Mouse (Mus musculus): ENCODE results near the gene Snrnp25. TPM values are rescaled to one million over a fixed set of nuclear protein-coding genes. Genes with fewer than 3 reads are reported as not detected.
"Not testable (repeated sequence)": the region's sequence is repeated elsewhere in the genome, so short reads cannot be mapped to it uniquely, and the experiment has no call there.

Gene Snrnp25
- polyA plus RNA-seq, 1 experiment, result 31.5 TPM

DNA sequence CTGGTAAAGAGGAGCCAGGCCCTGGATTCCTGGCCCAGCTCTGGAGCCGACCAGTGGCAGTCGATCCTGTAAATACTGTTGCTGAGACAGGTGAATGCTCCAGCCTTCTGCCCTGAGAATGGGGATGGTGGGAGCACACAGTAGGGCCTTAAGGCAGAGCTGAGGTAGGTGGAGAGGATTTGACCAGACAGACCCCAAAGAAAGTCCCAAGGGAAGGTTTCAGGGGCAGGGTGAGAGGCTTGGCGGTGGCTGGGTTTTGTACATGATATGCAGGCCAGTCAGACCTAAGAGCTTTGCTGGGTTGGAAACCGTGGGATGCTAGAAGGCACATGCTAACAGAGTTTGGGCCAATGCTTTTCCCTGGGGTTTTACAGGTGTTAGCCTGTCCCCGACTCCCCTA is 10.6 kb upstream of the Snrnp25 start:
- DNase-seq (ENCODE audit: low spot score), result no peak

DNA sequence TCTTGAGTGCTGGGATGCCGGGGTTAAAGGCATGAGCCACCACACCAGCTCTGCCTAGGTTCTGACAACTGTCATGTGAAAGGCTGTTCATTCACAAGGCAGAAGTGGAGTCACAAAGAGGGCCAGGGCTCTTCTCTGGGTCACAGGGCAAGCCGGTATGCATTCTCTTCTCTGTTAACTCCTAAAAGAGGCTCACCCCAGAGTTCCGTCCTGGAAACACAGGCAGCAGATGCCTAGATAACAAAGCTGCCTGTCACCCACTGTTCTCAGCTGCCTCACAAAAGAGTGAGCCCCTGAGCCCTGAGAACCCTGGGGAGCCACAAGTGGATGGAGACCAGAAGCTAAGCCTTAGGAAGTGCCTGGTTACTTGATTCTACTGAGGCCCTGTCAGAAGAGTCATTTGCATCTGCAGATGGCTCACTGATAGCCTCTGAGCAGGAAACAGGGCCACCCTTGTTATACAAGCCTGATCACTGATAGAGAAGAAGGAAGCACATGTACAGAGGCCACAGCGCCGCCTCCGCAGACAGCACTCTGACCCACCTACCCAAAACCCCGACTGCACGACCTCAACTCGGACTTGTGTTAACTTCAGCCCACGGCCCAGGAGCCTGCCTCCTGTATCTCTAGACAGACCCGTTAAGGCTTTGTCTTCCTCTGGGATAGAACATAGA is 9.2 kb upstream of the Snrnp25 start:
- DNase-seq (ENCODE audit: low spot score), result no peak

DNA sequence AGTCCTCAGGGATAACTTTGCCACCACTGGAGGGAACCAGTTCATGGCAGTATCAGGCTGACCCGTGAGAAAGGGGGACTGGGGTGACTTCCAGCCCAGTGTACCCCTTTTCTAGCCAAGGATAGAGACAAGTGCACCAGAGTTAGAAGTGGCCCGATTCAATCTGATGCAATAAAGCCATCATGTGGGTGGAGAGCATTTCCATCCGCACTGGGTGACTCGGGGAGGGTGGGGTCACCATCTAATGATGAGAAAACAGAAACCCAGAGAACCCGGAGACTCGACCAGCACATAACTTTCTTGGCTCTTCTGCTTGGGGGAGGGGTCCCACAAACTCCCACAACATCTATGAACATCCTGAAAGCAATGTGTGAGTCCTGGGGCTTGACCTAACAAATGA is 8.5 kb upstream of the Snrnp25 start:
- no peak for DNase-seq (ENCODE audit: low spot score)

DNA sequence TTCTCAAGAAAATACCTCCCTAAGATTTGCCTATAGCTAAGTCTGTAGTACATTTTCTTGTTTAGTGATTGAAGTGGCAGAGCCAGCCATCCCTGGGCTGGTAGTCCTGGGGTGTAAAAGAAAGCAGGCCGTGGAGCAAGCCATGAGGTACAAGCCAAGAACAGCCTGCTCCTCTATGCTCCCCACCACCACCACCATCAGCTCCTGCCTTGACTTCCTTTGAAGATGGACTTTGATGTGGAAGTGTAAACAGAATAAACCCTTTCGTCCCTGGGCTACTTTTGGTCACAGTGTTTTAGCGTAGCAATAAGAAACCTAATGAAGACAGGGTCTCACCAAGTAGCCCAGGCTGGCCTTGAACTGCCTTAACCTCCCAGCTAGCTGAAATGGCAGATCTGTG is 7.4 kb upstream of the Snrnp25 start:
- no peak for DNase-seq (ENCODE audit: low spot score)

DNA sequence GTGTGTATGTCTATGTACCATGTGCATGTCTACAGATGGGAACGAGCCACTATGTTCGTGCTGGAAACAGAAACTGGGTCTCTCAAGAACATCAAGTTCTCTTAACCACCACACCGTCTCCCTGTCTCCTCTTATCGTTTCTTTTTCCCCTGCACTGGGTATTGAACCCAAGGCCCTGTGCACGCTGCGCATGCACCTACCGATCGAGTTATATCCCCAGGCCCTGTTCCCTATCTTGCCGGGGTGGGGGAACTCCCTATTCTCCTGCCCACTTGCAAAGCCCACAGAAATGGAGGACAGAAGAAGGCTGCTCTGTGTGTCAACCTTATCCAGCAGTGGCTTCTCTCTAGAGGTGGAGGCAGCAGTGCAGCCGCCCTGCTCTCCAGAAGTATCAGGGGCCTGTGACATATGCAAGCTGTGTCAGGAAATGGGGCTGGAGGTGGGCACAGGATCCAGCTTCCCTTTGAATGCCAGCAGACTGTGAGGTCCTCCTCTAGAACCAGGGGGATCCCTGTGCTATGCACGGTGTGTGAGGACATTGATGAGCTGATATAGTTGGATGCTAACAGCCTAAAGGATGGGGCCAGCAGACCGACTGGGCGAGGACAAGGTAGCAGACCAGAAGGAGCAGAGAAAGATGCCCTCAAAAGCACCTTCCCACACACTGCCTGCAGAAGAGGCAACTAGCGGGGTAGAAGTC is 6.8 kb upstream of the Snrnp25 start:
- DNase-seq (ENCODE audit: low spot score), result peak; percentile 10

DNA sequence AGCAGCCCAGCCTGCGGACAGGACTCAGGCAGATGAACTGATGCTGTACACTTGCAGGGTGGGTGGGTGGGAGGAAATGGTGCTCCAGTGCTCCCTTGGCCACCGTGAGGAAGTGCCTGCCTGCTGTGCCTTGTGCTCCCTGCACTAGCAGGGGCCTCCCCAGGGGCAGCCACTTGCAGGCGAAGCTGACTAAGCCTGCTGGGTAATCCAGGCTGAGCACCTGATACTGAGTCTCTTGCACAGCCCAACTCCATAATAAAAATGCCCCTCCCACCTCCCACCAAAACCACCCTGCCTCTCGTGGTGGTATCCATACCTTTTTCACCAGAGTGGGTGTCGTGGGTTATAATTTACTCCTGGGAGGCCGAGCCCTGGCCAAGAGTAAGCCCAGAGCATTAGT is 6.0 kb upstream of the Snrnp25 start:
- DNase-seq (ENCODE audit: low spot score), result peak; percentile 13

DNA sequence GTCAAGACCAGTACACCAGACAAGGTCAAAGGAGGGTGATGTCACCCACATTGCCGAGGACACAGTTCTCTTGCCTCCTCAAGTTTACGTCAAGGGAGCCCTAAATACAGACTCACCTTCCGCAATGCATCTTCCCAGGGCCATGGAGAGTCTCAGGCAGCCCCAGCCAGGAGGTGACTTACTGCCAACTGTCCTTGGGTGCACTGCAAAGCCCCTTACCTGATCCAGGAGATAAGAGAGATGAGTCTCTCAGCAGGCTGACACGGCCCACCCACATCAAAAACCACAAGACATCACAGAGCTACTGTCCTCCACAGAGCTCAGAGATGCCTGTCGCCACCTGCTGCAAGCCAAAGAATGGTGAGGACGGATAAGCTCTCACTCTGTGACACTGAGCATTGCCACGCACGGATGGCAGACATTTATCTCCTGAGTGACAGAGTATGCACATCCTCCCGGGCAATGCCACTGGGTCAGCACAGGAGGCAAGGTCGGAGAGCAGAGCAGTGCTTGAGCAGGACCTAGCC is 5.1 kb upstream of the Snrnp25 start, which contains the start of gene Il9r:
Il9r (minus strand) TSS at position 205 of the 527 bp plus-strand sequence.
- DNase-seq (ENCODE audit: low spot score), result peak; percentile 13

DNA sequence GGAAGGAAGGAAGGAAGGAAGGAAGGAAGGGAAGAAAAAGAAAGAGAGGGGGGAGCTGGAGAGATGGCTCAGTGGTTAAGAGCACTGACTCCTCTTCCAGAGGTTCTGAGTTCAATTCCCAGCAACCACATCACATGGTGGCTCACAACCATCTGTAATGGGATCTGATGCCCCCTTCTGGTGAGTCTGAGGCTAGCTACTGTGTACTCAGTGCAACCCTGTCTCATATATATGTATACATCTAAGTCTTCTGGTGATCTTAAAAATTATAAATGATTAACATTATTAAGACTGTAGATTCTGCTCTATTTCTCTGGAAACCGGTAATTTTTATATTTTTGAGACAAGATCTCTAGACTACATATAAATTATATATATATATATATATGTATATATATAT is 4.2 kb upstream of the Snrnp25 start:
- not testable (repeated sequence) for DNase-seq (ENCODE audit: low spot score)

DNA sequence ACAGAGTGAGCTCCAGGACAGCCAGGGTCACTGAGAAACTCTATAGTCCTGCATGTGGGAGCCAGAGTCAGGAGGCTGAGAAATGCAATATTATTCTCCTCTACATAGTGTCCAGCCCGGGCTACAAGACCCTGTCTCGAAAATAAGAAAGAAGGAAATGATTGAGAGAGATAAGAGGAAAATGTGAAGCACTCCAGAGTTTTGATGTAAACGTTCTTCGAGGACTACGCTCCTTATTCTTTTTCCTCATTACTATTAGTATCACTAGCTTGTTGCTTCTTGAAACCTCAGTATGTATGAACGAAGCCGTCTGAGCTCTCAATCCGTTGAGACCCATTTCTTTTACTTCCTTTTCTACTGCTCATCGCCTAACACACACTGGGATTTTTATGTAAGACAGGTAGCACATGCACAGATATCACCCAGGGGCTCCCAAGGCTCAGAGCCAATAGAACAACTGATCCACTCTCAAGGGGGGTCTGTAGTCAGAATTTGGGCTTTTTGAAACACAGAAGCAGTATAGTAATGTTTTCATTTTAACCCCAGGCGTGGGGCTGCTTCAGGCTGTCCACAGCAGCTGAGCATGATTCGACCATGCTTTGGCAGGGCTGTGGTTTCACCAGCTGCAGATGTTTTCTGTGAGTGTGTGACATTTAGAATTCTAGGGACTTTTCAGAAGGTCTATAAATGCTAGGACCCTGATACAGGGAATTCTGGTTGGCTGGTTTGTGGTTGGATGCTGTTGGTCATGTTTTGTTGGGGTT is 3.1 kb upstream of the Snrnp25 start:
- no peak for DNase-seq (ENCODE audit: low spot score)

DNA sequence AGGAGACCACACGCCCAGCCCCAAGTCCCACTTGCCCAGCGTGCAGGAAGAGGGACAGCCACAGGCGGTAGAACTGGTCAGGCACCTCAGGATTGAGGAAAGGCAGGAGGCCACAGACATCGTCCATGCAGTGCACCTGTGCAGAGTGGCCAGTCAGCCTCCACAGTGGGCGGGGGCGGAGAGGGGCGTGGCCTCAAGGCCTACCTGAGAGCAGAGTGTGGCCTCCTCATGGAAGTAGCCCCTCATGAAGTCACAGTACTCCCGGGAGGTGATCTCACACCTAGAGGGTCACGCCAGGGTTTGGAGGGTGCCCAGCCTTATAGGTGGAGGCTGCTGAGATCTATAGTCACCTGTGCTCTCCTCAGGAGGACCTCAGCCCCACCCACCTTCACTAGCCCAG is 5.4 kb downstream of the Snrnp25 start:
- no peak for DNase-seq (ENCODE audit: low spot score)

DNA sequence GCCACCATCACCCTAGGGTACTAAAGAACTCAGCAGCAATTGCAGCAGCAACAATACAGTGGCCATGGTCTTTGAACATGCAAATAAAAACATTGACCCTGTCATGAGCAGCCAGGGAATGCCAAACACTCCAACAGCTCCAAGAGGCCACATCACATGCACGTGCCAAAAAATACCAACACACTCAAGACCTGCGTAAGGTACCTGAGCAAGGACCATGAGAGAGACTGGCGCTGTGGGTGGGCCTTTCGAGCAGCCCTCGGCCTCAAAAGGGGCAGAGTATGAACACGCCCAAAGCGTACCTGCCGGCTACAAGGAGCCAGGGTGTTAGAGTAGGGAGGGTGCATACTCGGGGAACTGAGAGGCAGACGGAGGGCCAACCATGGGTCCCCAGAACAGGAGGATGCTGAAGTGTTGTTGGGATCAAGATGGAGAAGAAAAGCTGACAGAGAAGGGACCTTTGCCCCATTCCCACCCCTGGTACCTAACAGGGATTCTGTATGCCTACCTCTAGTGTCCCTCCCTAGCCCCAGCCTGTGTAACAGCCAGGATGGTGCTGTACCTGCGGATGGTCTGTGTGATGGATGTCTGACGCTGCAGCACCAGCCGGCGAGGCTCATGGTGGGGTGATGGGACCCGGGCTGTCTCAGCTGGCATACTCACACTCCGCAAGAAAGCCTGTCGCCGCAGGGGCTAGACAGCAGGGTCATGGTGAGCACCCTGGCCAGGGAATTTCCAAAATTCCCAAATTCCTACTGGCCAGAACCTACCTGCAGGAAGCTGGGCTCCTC is 10.4 kb downstream of the Snrnp25 start:
- no peak for DNase-seq (ENCODE audit: low spot score)

DNA sequence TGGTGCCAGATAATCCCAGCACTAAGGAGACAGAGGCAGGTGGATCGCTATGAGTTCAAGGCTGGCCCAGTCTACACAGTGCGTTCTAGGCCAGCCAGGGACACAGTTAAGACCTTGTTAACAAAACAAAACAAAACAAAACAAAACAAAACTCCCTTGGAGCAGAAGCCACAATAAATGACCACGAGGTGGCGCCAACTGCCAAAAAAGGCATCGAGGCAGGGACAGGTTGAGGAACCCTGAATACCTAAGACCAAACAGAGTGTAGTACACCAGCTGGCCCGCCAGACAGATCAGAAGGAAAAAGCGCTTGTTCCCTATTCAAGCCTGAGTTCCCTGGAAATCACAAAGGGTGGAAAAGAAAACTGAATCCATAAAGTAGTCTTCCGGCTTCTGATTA is 11.6 kb downstream of the Snrnp25 start:
- no peak for DNase-seq (ENCODE audit: low spot score)

DNA sequence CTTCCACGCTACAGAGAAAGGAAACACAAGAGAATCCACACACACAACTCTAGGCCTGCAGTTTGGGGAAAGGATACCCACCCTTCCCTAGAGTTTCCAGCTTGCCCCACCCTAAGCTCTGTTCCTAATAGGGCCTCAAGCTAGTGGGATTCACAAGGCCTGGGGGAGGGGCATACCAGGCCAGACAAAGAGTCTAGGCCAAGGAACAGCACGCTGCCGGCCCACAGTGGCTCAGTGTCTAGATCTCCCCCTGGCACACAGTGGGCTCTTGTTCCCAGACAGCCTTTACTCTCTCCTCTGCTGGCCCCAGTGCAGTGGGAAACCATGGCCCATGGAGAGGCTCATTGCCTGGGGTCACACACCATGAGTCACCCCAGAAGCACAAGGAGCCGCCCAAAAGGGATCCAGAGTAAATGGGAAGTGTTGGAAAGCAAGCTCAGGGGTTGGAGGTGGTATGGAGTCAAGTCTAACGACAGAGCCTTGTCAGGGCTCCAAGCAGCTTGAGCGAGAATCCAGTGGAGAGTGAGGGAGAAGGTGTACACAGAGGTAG is 13.4 kb downstream of the Snrnp25 start:
- DNase-seq (ENCODE audit: low spot score), result no peak

DNA sequence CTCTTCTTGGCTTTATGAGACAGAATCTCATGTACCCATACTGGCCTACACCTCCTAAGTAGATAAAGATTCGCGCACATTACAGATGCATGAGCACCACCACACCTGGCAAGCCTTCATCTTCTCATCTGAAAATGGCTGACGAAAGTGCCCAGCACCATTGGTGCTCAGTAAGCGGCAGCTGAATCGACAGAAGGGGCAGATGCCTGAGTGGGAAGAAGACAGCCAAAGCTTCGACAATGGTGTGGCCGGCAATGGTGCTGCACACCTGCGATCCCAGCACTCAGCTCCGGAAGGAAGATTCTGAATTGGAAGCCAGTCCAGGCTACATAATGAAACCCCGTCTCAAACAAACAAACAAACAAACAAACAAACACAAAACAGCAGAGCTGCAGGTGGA is 14.1 kb downstream of the Snrnp25 start:
- DNase-seq (ENCODE audit: low spot score), result no peak

DNA sequence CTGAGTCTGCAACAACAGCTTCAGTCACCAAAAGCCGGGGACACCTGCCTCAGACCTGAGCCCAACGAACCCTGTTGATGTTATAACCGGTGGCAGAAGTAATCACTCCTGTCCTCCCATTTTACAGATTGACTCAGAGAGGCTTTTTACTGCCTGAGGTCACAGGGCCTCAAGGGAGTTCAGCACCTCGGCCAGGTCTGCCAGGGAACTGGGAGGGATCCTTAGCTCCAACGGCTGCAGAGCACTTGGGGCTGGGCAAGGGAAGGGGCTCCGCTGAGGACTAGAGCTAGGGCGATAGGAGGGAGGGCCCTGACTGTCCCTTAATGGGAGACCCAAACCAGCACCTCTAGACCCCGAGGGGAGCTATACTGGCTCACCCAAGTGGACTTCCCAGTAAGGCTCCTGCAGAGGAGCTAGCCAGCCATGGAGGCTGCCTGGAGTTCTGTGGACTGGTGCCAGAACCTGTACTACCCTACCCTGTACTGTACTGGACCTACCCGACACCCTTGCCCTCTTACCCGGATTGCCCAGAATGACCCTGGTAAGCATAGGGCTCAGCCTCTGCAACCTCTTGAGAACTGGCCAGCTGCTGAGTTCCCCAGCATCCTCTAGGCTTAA is 15.5 kb downstream of the Snrnp25 start:
- DNase-seq (ENCODE audit: low spot score), result no peak

DNA sequence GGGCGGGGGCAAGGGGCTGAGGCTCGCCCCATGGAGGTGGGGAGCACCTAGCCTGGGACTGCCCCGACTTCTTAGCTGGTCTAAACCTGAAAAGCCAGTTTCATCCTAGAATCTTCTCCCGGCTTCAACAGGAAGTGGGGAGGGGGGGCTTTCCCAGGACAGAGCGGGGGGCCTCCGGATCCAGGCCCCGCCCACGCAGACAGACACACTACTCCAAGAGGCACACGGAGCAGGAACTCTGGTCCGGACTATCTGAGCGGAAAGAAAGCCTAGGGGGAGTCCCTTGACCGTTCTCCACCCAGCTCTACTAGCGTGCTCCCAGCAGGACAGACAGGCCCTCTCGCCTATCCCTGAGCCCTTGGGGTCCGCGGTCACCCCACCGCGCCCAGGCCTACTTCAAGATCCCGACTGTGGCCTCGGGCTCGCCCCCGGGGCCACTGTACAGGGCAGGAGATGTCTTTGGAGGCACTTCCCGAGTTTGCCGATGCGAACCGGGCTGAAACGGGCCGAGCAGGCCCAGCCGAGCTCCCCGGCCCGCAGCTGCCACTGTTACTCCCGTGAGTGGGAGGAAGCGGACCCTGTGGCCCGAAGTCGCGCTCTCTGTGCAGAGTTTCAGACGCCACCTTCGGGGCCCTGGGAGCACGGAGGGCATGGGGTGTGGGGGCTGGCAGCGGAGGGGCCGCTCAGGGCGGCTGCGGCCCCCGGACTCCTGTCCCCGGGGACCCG is 16.2 kb downstream of the Snrnp25 start:
- DNase-seq (ENCODE audit: low spot score), result peak; percentile 58

DNA sequence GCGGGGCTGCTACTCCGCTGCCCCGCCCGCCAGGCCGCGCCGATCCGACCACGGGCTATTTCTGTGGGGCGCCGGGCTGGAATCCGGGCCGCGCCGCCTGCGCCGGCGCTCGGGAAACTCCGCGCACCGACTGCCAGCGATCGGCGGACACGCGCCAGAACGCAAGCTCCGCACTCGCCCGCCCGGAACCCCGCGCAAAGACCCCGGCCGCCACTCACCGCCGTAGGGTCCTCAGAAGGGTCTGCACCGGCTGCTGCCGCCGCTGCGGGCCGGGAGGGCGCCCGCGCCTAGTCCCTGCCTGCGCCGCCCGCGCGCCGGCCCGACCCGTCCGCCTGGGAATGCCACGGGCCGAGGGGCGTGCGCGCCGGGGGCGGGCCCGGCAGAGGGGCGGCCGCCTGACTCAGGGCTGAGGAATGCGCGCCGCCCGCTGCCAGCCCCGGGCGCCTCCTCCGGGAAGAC is 16.8 kb downstream of the Snrnp25 start, which contains the start of gene Rhbdf1:
Rhbdf1 (minus strand) TSS at position 350 of the 459 bp plus-strand sequence.
- peak; percentile 68 for DNase-seq (ENCODE audit: low spot score)

DNA sequence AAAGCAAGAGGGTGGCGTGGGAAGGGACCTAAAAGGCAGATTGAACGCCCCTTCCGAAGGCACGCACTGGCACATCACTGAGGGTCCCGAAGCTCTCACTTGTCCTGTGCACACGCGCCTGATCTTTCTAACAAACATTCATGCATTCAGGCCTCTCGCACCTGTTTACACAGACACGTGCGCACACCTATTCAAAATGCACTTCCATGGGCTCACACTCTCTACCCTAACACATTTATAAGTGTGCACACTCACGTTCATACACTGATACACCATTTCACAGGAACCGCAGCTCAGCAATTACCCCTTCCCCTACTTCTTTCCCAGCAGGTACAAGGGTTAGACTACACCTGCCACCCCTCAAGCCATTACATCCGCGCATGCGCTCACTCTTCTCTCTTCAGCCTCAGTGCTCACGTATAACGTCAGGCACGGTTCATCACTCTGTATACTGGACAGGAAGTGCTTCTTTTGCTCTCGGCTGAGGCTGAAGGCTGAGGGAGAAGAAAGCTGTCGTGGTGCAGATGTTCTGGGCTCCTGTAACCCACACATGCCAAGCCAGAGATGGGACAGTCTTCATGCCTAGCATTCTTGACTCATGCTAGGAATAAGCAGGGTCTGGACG is 17.5 kb downstream of the Snrnp25 start:
- no peak for DNase-seq (ENCODE audit: low spot score)

DNA sequence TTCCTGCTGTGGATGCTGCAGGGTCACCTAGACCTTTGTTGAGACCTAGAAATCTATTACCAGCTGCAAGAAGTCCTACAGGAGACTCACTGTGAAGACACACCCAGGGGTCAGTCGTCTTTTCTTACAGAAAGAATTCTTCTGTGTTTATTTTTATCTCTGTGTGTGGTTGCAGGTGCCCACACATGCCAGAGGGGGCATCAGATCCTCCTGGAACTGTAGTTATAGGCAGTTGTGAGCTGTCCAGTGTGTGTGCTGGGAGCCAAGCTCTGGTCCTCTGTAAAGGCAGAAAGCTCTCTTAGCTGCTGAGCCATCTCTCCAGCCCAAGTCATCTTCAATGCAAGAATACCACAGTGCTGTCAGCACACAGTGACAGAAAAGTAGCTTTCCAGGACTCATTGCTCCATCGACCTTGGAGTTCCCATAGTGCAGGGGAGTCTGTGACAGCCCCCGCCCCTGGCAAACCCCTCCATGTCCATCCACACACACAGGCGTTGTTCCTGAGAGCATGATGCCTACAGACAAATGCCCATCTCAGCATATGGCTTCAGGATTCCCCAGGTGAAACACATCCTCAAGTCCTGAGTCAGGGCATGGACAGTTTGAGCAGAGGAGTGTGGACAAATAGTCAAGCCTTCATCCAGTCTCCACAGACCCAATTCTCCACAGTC is 18.2 kb downstream of the Snrnp25 start:
- DNase-seq (ENCODE audit: low spot score), result no peak
